Mouse (Mus musculus) spleen, postnatal 10 days (tissue): Measurements from ENCODE around the gene Wasf2.
A peak's percentile ranks its signal among the peaks of the same experiment; 100 is the strongest.

Experiments
- DNase-seq, 2 experiments: peaks; one replicate each; pipeline ENCODE4 v3.0.0; 2021 to 2022; ENCODE audit warnings: low spot score in 2 of 2

Gene Wasf2

GRCm38 (mm10) chr4:133234771-133235170 is 104.5 kb downstream of the Wasf2 start:
- no peak for DNase-seq

- DNase-seq, result no peak
These were observed 105.1 kb downstream of the Wasf2 start for GRCm38 (mm10) chr4:133235415-133235814.

GRCm38 (mm10) chr4:133237911-133238310 is 107.6 kb downstream of the Wasf2 start:
- DNase-seq, result peak in 1 of 2 experiments; percentile 50

GRCm38 (mm10) chr4:133240490-133240921 is 110.2 kb downstream of the Wasf2 start, which contains the start of gene Map3k6:
TSS of gene Map3k6 (plus strand) at chr4:133240818.
- DNase-seq, result peak in 1 of 2 experiments; percentile 61

- DNase-seq, result peak; percentile 94 to 95
These were observed 110.9 kb downstream of the Wasf2 start for GRCm38 (mm10) chr4:133240934-133241908.

- DNase-seq, result no peak
These were observed 111.6 kb downstream of the Wasf2 start for GRCm38 (mm10) chr4:133241910-133242309.

- no peak for DNase-seq
These were observed 112.4 kb downstream of the Wasf2 start for GRCm38 (mm10) chr4:133242710-133243109.

GRCm38 (mm10) chr4:133243538-133243937 is 113.2 kb downstream of the Wasf2 start:
- DNase-seq, result no peak

GRCm38 (mm10) chr4:133244289-133244688 is 114.0 kb downstream of the Wasf2 start:
- DNase-seq, result no peak

GRCm38 (mm10) chr4:133247072-133247471 is 116.8 kb downstream of the Wasf2 start:
- DNase-seq, result no peak

- DNase-seq, result peak in 1 of 2 experiments; percentile 60
These were observed 117.6 kb downstream of the Wasf2 start for GRCm38 (mm10) chr4:133247806-133248449.
